Mouse (Mus musculus) CH12.LX (cell line): Measurements from ENCODE around the gene Zfp93. TPM values are rescaled to one million over a fixed set of nuclear protein-coding genes. Genes with fewer than 3 reads are reported as not detected.

Source experiments
- DNase-seq: peaks from one replicate; pipeline ENCODE4 v3.0.0-alpha.2; 2013; ENCODE audit errors: extremely low read depth
- H3K27ac ChIP-seq: 2 replicates; pipeline ENCODE4 v1.5.1; 2012; ENCODE audit warnings: low read depth, mild to moderate bottlenecking, control low read depth, moderate library complexity; ENCODE audit not compliant: insufficient read depth
- H3K27me3 ChIP-seq: replicated peaks from 2 replicates; pipeline ENCODE3; 2012; ENCODE audit warnings: inconsistent platforms
- H3K36me3 ChIP-seq, 2 experiments: replicated peaks in 1 of 2; 2 replicates each; pipeline versions ENCODE3 to v1.6.1; 2012; ENCODE audit warnings: inconsistent platforms in 1 of 2, low read length in 1 of 2, mild to moderate bottlenecking in 1 of 2, mixed read lengths in 1 of 2, moderate library complexity in 1 of 2; ENCODE audit not compliant: control insufficient read depth in 1 of 2, insufficient read depth in 1 of 2
- H3K4me1 ChIP-seq, 2 experiments: 2 replicates each; pipeline ENCODE4 v1.6.1; 2012; ENCODE audit warnings: inconsistent platforms in 1 of 2, moderate library complexity in 1 of 2; ENCODE audit not compliant: insufficient read depth in 2 of 2, control insufficient read depth in 1 of 2
- H3K4me2 ChIP-seq: 2 replicates; pipeline ENCODE4 v1.6.1; 2012; ENCODE audit warnings: low read depth, mild to moderate bottlenecking, control low read depth; ENCODE audit not compliant: poor library complexity, insufficient read depth, severe bottlenecking
- H3K4me3 ChIP-seq, 3 experiments: fragments of 150-350 bp in 1 of 3; sonication (generic) in 1 of 3; replicated peaks in 1 of 3; 2 replicates each; pipeline versions ENCODE3 to v1.5.1; 2011 to 2012; ENCODE audit warnings: low read depth in 2 of 3, low read length in 2 of 3, mild to moderate bottlenecking in 2 of 3, moderate library complexity in 2 of 3, control low read depth in 1 of 3, improper control_type of control experiment in 1 of 3, inconsistent platforms in 1 of 3, mixed read lengths in 1 of 3; ENCODE audit not compliant: poor library complexity in 1 of 3
- H3K79me2 ChIP-seq: replicated peaks from 2 replicates; pipeline ENCODE4 v1.6.1; 2012; ENCODE audit warnings: mild to moderate bottlenecking, moderate library complexity; ENCODE audit not compliant: control insufficient read depth, poor library complexity, insufficient read depth, severe bottlenecking; ENCODE audit errors: extremely low read depth
- H3K9ac ChIP-seq: 2 replicates; pipeline ENCODE4 v1.6.1; 2012; ENCODE audit warnings: low read depth, mild to moderate bottlenecking, control low read depth, moderate library complexity; ENCODE audit not compliant: insufficient read depth
- H3K9me3 ChIP-seq: replicated peaks from 2 replicates; pipeline ENCODE3; 2012; ENCODE audit warnings: low read length, inconsistent platforms, mixed read lengths
- CTCF ChIP-seq, 2 experiments: IDR thresholded peaks in 1 of 2; conservative IDR thresholded peaks in 1 of 2; 2 replicates each; pipeline ENCODE4 v1.5.1; 2011 to 2012; ENCODE audit warnings: low read depth in 2 of 2, low read length in 2 of 2, improper control_type of control experiment in 1 of 2, inconsistent platforms in 1 of 2, mild to moderate bottlenecking in 1 of 2, moderate library complexity in 1 of 2
- E2F4 ChIP-seq: IDR thresholded peaks from 2 replicates; pipeline ENCODE4 v1.6.1; 2011; ENCODE audit warnings: low read depth, low read length, improper control_type of control experiment; ENCODE audit not compliant: insufficient replicate concordance
- ELF1 ChIP-seq: IDR thresholded peaks from 2 replicates; pipeline ENCODE4 v1.6.1; 2014; ENCODE audit warnings: low read depth, mild to moderate bottlenecking, inconsistent platforms, low read length, improper control_type of control experiment
- EP300 ChIP-seq: IDR thresholded peaks from 2 replicates; pipeline ENCODE4 v1.6.1; 2011; ENCODE audit warnings: low read length, improper control_type of control experiment
- ETS1 ChIP-seq: conservative IDR thresholded peaks from 2 replicates; pipeline ENCODE4 v1.6.1; 2012; ENCODE audit warnings: low read depth, mild to moderate bottlenecking, inconsistent platforms, low read length, improper control_type of control experiment, moderate library complexity
- GABPA ChIP-seq: IDR thresholded peaks from 2 replicates; pipeline ENCODE4 v1.6.1; 2012; ENCODE audit warnings: low read depth, low read length, improper control_type of control experiment, inconsistent platforms; ENCODE audit not compliant: insufficient replicate concordance
- HCFC1 ChIP-seq: IDR thresholded peaks from 2 replicates; pipeline ENCODE4 v1.6.1; 2012; ENCODE audit warnings: low read depth, mild to moderate bottlenecking, inconsistent platforms, low read length, improper control_type of control experiment
- IRF4 ChIP-seq: IDR thresholded peaks from 2 replicates; pipeline ENCODE4 v1.6.1; 2014; ENCODE audit warnings: low read depth, mild to moderate bottlenecking, inconsistent platforms, low read length, improper control_type of control experiment
- JUN ChIP-seq: IDR thresholded peaks from 2 replicates; pipeline ENCODE4 v1.6.1; 2011; ENCODE audit warnings: low read depth, mild to moderate bottlenecking, low read length, improper control_type of control experiment, moderate library complexity; ENCODE audit not compliant: insufficient read depth
- KAT2A ChIP-seq: IDR thresholded peaks from 2 replicates; pipeline ENCODE4 v1.6.1; 2012; ENCODE audit warnings: low read length, improper control_type of control experiment, inconsistent platforms; ENCODE audit not compliant: insufficient replicate concordance
- MAFK ChIP-seq: IDR thresholded peaks from 2 replicates; pipeline ENCODE4 v1.6.1; 2011; ENCODE audit warnings: low read length, improper control_type of control experiment; ENCODE audit not compliant: insufficient replicate concordance
- MAX ChIP-seq: IDR thresholded peaks from 2 replicates; pipeline ENCODE4 v1.6.1; 2011; ENCODE audit warnings: low read length, improper control_type of control experiment
- MAZ ChIP-seq: IDR thresholded peaks from 2 replicates; pipeline ENCODE4 v1.6.1; 2012; ENCODE audit warnings: low read depth, mild to moderate bottlenecking, inconsistent platforms, low read length, improper control_type of control experiment, moderate library complexity
- MXI1 ChIP-seq: IDR thresholded peaks from 2 replicates; pipeline ENCODE4 v1.6.1; 2011; ENCODE audit warnings: mild to moderate bottlenecking, low read depth, low read length, improper control_type of control experiment
- MYC ChIP-seq: IDR thresholded peaks from 2 replicates; pipeline ENCODE4 v1.6.1; 2011; ENCODE audit warnings: low read depth, mild to moderate bottlenecking, improper control_type of control experiment, low read length
- NELFE ChIP-seq: IDR thresholded peaks from 2 replicates; pipeline ENCODE4 v1.6.1; 2011; ENCODE audit warnings: low read depth, low read length, improper control_type of control experiment
- PAX5 ChIP-seq: IDR thresholded peaks from 2 replicates; pipeline ENCODE4 v1.6.1; 2012; ENCODE audit warnings: low read length, inconsistent platforms, mixed read lengths
- POLR2A ChIP-seq: IDR thresholded peaks from 2 replicates; pipeline ENCODE4 v1.6.1; 2011; ENCODE audit warnings: low read depth, mild to moderate bottlenecking, improper control_type of control experiment, low read length
- POLR2AphosphoS2 ChIP-seq: IDR thresholded peaks from 2 replicates; pipeline ENCODE4 v1.6.1; 2011; ENCODE audit warnings: low read depth, low read length, improper control_type of control experiment
- RAD21 ChIP-seq: IDR thresholded peaks from 2 replicates; pipeline ENCODE4 v1.6.1; 2011; ENCODE audit warnings: low read depth, mild to moderate bottlenecking, low read length, improper control_type of control experiment, moderate library complexity
- RCOR1 ChIP-seq: conservative IDR thresholded peaks from 2 replicates; pipeline ENCODE4 v1.6.1; 2012; ENCODE audit warnings: low read depth, mild to moderate bottlenecking, inconsistent platforms, low read length, improper control_type of control experiment
- SIN3A ChIP-seq: IDR thresholded peaks from 2 replicates; pipeline ENCODE4 v1.6.1; 2012; ENCODE audit warnings: low read length, improper control_type of control experiment, inconsistent platforms
- TBP ChIP-seq: conservative IDR thresholded peaks from 2 replicates; pipeline ENCODE4 v1.6.1; 2011; ENCODE audit warnings: low read depth, low read length, improper control_type of control experiment
- TCF12 ChIP-seq: IDR thresholded peaks from 2 replicates; pipeline ENCODE4 v1.6.1; 2014; ENCODE audit warnings: low read depth, mild to moderate bottlenecking, inconsistent platforms, low read length, improper control_type of control experiment
- UBTF ChIP-seq: IDR thresholded peaks from 2 replicates; pipeline ENCODE4 v1.6.1; 2012; ENCODE audit warnings: low read depth, mild to moderate bottlenecking, inconsistent platforms, low read length, improper control_type of control experiment, moderate library complexity
- USF2 ChIP-seq: conservative IDR thresholded peaks from 2 replicates; pipeline ENCODE4 v1.6.1; 2011; ENCODE audit warnings: low read depth, low read length, improper control_type of control experiment
- ZKSCAN1 ChIP-seq: IDR thresholded peaks from 2 replicates; pipeline ENCODE4 v1.6.1; 2012; ENCODE audit warnings: low read depth, inconsistent platforms, low read length, improper control_type of control experiment, borderline replicate concordance
- ZNF384 ChIP-seq: IDR thresholded peaks from 2 replicates; pipeline ENCODE4 v1.6.1; 2012; ENCODE audit warnings: low read depth, low read length, improper control_type of control experiment, inconsistent platforms
- dilution Hi-C: fragments of 300-500 bp; cut with MboI; formaldehyde crosslinking; loops from 2 replicates; pipeline ENCODE4 v1.14.3; 2020; ENCODE audit warnings: low sequenced_read_pairs; ENCODE audit not compliant: extremely low pct_unique_long_range_greater_than_20kb, extremely low pct_ligation_motif_present
- in situ Hi-C: fragments of 300-500 bp; cut with MboI; formaldehyde crosslinking; loops from 3 replicates; pipeline ENCODE4 v1.14.3; 2019; ENCODE audit warnings: low sequenced_read_pairs, low pct_ligation_motif_present, low pct_unique_long_range_greater_than_20kb, mixed read lengths
- polyA plus RNA-seq: library from polyadenylated mRNA; unstranded; fragments of >175 nt; gene quantifications from 2 replicates; pipeline ENCODE4 v1.2.1, GENCODE M21; 2012; ENCODE audit warnings: low read depth; ENCODE audit not compliant: insufficient read length
- total RNA-seq, 2 experiments: library from RNA; depleted of rRNA; stranded (reverse); fragments of 300-350 nt in 1 of 2; fragments of >200 nt in 1 of 2; gene quantifications; 2 replicates each; pipeline ENCODE4 v1.2.3; 2012 to 2014

Zfp93 gene
- total and polyA plus RNA-seq, 3 experiments: 0.11 to 0.30 (median 0.21) TPM

DNA sequence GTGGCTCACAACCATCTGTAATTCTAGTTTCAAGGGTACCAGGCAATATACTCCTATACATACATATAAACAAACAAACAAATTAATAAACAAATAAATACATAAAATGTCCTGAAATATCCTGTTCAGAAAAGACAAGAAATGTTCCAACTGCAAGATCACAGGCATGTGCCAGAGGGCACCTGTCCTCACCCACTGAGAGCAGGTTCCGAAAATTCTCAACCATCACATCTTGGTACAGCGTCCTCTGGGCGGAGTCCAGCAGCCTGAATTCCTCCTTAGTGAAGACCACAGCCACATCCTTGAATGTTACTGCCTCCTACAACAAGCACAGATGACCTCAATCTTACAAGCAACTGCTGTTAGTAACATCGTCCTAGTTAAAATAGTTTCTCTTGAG lies 24.5 kb downstream of the Zfp93 start:
- H3K4me1 ChIP-seq: peaks cover 0 to 5% of the 10 kb centered on the region in 2 experiments; a peak in 1 of 4 replicates
- in situ Hi-C loops (loop anchor here (10.0 kb wide), 1 partner anchor 140 kb away; no protein-coding TSS in a partner anchor), dilution Hi-C loops (no loop called here)
- DNase-seq: no peak
- H3K4me2 ChIP-seq: no peak overlapping the region
- no peak for TF ChIP-seq NELFE
- no peak for TF ChIP-seq MAZ
- TF ChIP-seq HCFC1: no peak
- TF ChIP-seq TCF12: no peak
- no peak for TF ChIP-seq MYC
- no peak for TF ChIP-seq POLR2A
- no peak for TF ChIP-seq POLR2AphosphoS2
- no peak for TF ChIP-seq ZKSCAN1
- TF ChIP-seq ELF1: no peak
- TF ChIP-seq PAX5: no peak
- TF ChIP-seq JUN: no peak
- TF ChIP-seq MAFK: no peak
- no peak for TF ChIP-seq CTCF (conservative IDR thresholded peaks at IDR 0.05 in 1 of 2, IDR thresholded peaks at IDR 0.05 in 1 of 2; ENCODE audit: low read depth in 2 of 2, low read length in 2 of 2)
- no peak for TF ChIP-seq ETS1
- TF ChIP-seq MAX: no peak
- TF ChIP-seq TBP: no peak
- no peaks in the 10 kb centered on the region for H3K27me3 ChIP-seq
- peaks cover 9 to 71% of the 10 kb centered on the region in 2 experiments for H3K36me3 ChIP-seq
- no peaks in the 10 kb centered on the region for H3K79me2 ChIP-seq
- no peak overlapping the region for H3K27ac ChIP-seq
- no peak overlapping the region for H3K4me3 ChIP-seq
- H3K9me3 ChIP-seq: no peaks in the 10 kb centered on the region
- no peak overlapping the region for H3K9ac ChIP-seq

DNA sequence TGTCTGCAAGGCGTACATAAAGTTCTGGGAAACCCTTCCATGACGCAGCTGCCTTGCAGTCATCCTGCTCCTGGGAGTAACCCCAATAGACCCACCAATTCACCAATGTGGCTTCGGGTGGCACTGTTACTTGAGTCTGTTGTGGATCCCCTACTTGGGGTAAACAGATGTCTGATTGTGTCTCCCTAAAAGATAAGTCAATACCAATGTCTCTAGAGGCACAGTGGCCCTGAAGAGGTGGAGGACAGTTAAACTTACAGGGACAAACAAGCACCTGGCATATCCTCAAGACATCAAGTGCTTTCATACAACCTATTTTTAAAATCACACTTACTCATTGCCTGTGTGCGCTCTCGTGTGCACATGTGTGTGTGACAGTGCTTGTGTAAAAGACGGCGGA lies 25.2 kb downstream of the Zfp93 start:
- Histone ChIP-seq H3K36me3 (peaks cover 5 to 65% of the 10 kb centered on the region in 2 experiments), H3K27me3 (no peaks in the 10 kb centered on the region), H3K27ac (no peak overlapping the region)
- TF ChIP-seq UBTF (no peak), MYC (no peak), ZNF384 (no peak), USF2 (no peak), MAZ (no peak), ETS1 (no peak), PAX5 (no peak), POLR2A (no peak), HCFC1 (no peak), ZKSCAN1 (no peak), JUN (no peak), KAT2A (no peak), RCOR1 (no peak), RAD21 (no peak), EP300 (no peak), SIN3A (no peak), IRF4 (no peak), GABPA (no peak), MXI1 (no peak), E2F4 (no peak)
- TF ChIP-seq, all 38 proteins: peak for 0
- H3K9ac ChIP-seq: no peak overlapping the region
- H3K4me2 ChIP-seq: no peak overlapping the region
- dilution Hi-C loops (no loop called here), in situ Hi-C loops (loop anchor here (10.0 kb wide), 1 partner anchor 141 kb away; no protein-coding TSS in a partner anchor)
- H3K4me1 ChIP-seq: peaks cover 0 to under 1% of the 10 kb centered on the region in 2 experiments; a peak in 1 of 4 replicates
- H3K9me3 ChIP-seq: no peaks in the 10 kb centered on the region
- H3K79me2 ChIP-seq: no peaks in the 10 kb centered on the region
- no peak for DNase-seq
- no peak overlapping the region for H3K4me3 ChIP-seq
